Mouse (Mus musculus) CH12.LX (cell line): ENCODE data around the gene Olfr293. TPM values are rescaled to one million over a fixed set of nuclear protein-coding genes. Genes with fewer than 3 reads are reported as not detected.

Experiments
- DNase-seq: peaks from one replicate; pipeline ENCODE4 v3.0.0-alpha.2; 2013; ENCODE audit errors: extremely low read depth
- H3K27ac ChIP-seq: 2 replicates; pipeline ENCODE4 v1.5.1; 2012; ENCODE audit warnings: low read depth, mild to moderate bottlenecking, control low read depth, moderate library complexity; ENCODE audit not compliant: insufficient read depth
- H3K27me3 ChIP-seq: replicated peaks from 2 replicates; pipeline ENCODE3; 2012; ENCODE audit warnings: inconsistent platforms
- H3K36me3 ChIP-seq, 2 experiments: replicated peaks in 1 of 2; 2 replicates each; pipeline versions ENCODE3 to v1.6.1; 2012; ENCODE audit warnings: inconsistent platforms in 1 of 2, low read length in 1 of 2, mild to moderate bottlenecking in 1 of 2, mixed read lengths in 1 of 2, moderate library complexity in 1 of 2; ENCODE audit not compliant: control insufficient read depth in 1 of 2, insufficient read depth in 1 of 2
- H3K4me1 ChIP-seq, 2 experiments: 2 replicates each; pipeline ENCODE4 v1.6.1; 2012; ENCODE audit warnings: inconsistent platforms in 1 of 2, moderate library complexity in 1 of 2; ENCODE audit not compliant: insufficient read depth in 2 of 2, control insufficient read depth in 1 of 2
- H3K4me2 ChIP-seq: 2 replicates; pipeline ENCODE4 v1.6.1; 2012; ENCODE audit warnings: low read depth, mild to moderate bottlenecking, control low read depth; ENCODE audit not compliant: poor library complexity, insufficient read depth, severe bottlenecking
- H3K4me3 ChIP-seq, 3 experiments: fragments of 150-350 bp in 1 of 3; sonication (generic) in 1 of 3; replicated peaks in 1 of 3; 2 replicates each; pipeline versions ENCODE3 to v1.5.1; 2011 to 2012; ENCODE audit warnings: low read depth in 2 of 3, low read length in 2 of 3, mild to moderate bottlenecking in 2 of 3, moderate library complexity in 2 of 3, control low read depth in 1 of 3, improper control_type of control experiment in 1 of 3, inconsistent platforms in 1 of 3, mixed read lengths in 1 of 3; ENCODE audit not compliant: poor library complexity in 1 of 3
- H3K79me2 ChIP-seq: replicated peaks from 2 replicates; pipeline ENCODE4 v1.6.1; 2012; ENCODE audit warnings: mild to moderate bottlenecking, moderate library complexity; ENCODE audit not compliant: control insufficient read depth, poor library complexity, insufficient read depth, severe bottlenecking; ENCODE audit errors: extremely low read depth
- H3K9ac ChIP-seq: 2 replicates; pipeline ENCODE4 v1.6.1; 2012; ENCODE audit warnings: low read depth, mild to moderate bottlenecking, control low read depth, moderate library complexity; ENCODE audit not compliant: insufficient read depth
- H3K9me3 ChIP-seq: replicated peaks from 2 replicates; pipeline ENCODE3; 2012; ENCODE audit warnings: low read length, inconsistent platforms, mixed read lengths
- BHLHE40 ChIP-seq: IDR thresholded peaks from 2 replicates; pipeline ENCODE4 v1.6.1; 2011; ENCODE audit warnings: mild to moderate bottlenecking, low read depth, low read length, improper control_type of control experiment
- CHD1 ChIP-seq: IDR thresholded peaks from 2 replicates; pipeline ENCODE4 v1.6.1; 2012; ENCODE audit warnings: low read depth, low read length, improper control_type of control experiment, inconsistent platforms
- E2F4 ChIP-seq: IDR thresholded peaks from 2 replicates; pipeline ENCODE4 v1.6.1; 2011; ENCODE audit warnings: low read depth, low read length, improper control_type of control experiment; ENCODE audit not compliant: insufficient replicate concordance
- MXI1 ChIP-seq: IDR thresholded peaks from 2 replicates; pipeline ENCODE4 v1.6.1; 2011; ENCODE audit warnings: mild to moderate bottlenecking, low read depth, low read length, improper control_type of control experiment
- dilution Hi-C: fragments of 300-500 bp; cut with MboI; formaldehyde crosslinking; loops from 2 replicates; pipeline ENCODE4 v1.14.3; 2020; ENCODE audit warnings: low sequenced_read_pairs; ENCODE audit not compliant: extremely low pct_unique_long_range_greater_than_20kb, extremely low pct_ligation_motif_present
- in situ Hi-C: fragments of 300-500 bp; cut with MboI; formaldehyde crosslinking; loops from 3 replicates; pipeline ENCODE4 v1.14.3; 2019; ENCODE audit warnings: low sequenced_read_pairs, low pct_ligation_motif_present, low pct_unique_long_range_greater_than_20kb, mixed read lengths
- polyA plus RNA-seq: library from polyadenylated mRNA; unstranded; fragments of >175 nt; gene quantifications from 2 replicates; pipeline ENCODE4 v1.2.1, GENCODE M21; 2012; ENCODE audit warnings: low read depth; ENCODE audit not compliant: insufficient read length
- total RNA-seq, 2 experiments: library from RNA; depleted of rRNA; stranded (reverse); fragments of 300-350 nt in 1 of 2; fragments of >200 nt in 1 of 2; gene quantifications; 2 replicates each; pipeline ENCODE4 v1.2.3; 2012 to 2014

Gene Olfr293
- total and polyA plus RNA-seq, 3 experiments, result not detected

DNA sequence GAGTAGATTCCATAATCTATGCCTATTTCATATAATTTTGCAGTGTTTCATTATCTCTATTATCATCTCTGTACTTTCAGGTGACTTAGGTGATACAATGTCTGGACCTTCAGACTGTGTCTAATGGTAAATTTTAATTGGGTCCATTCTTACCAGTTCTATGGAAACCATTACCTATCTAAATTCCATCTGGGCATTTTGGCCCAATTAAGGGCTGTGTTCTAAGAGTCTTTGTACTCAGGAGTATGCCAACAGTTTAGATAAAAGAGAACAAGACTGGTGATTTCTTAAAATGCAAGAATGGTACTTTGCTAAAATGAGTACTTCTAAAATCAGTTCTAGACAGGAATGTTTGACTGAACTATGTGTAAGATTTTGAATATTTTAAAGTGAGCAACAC is 39.2 kb downstream of the Olfr293 start, which contains the start of gene Olfr292:
Gene Olfr292 (plus strand): TSS at position 301 of the 400 bp plus-strand sequence.
- Histone ChIP-seq H3K4me1 (no peaks in the 10 kb centered on the region), H3K27ac (no peak within 1 kb of the TSS), H3K4me2 (no peak within 1 kb of the TSS), H3K27me3 (no peaks in the 10 kb centered on the region), H3K36me3 (no peaks in the 10 kb centered on the region), H3K9me3 (peaks cover 3% of the 10 kb centered on the region), H3K9ac (no peak within 1 kb of the TSS), H3K79me2 (no peaks in the 10 kb centered on the region), H3K4me3 (no peak within 1 kb of the TSS)
- in situ Hi-C loops, result no loop called here
- TF ChIP-seq CHD1, result no peak
- TF ChIP-seq E2F4, result no peak
- no peak for TF ChIP-seq MXI1
- no peak for TF ChIP-seq BHLHE40
- DNase-seq, result no peak
- dilution Hi-C loops, result no loop called here

Other genes starting within 250 kb of the Olfr293 start
- not detected in 2 replicates for gene Olfr301, start 245.2 kb upstream of the Olfr293 start, total RNA-seq (2012; rRNA removed)
- gene Olfr301, start 245.2 kb upstream of the Olfr293 start, total RNA-seq (2014; rRNA removed), result not detected in 2 replicates
- not detected in 2 replicates for gene Olfr301, start 245.2 kb upstream of the Olfr293 start, polyA plus RNA-seq
- not detected in 2 replicates for gene Olfr299, start 189.1 kb upstream of the Olfr293 start, total RNA-seq (2012; rRNA removed)
- not detected in 2 replicates for gene Olfr299, start 189.1 kb upstream of the Olfr293 start, total RNA-seq (2014; rRNA removed)
- gene Olfr299, start 189.1 kb upstream of the Olfr293 start, polyA plus RNA-seq, result not detected in 2 replicates
- not detected in 2 replicates for gene Olfr298, start 156.6 kb upstream of the Olfr293 start, total RNA-seq (2012; rRNA removed)
- not detected in 2 replicates for gene Olfr298, start 156.6 kb upstream of the Olfr293 start, total RNA-seq (2014; rRNA removed)
- gene Olfr298, start 156.6 kb upstream of the Olfr293 start, polyA plus RNA-seq, result not detected in 2 replicates
- gene Olfr297, start 129.1 kb upstream of the Olfr293 start, total RNA-seq (2012; rRNA removed), result not detected in 2 replicates
- gene Olfr297, start 129.1 kb upstream of the Olfr293 start, total RNA-seq (2014; rRNA removed), result not detected in 2 replicates
- not detected in 2 replicates for gene Olfr297, start 129.1 kb upstream of the Olfr293 start, polyA plus RNA-seq
- not detected in 2 replicates for gene Olfr295, start 65.2 kb upstream of the Olfr293 start, total RNA-seq (2012; rRNA removed)
- not detected in 2 replicates for gene Olfr295, start 65.2 kb upstream of the Olfr293 start, total RNA-seq (2014; rRNA removed)
- gene Olfr295, start 65.2 kb upstream of the Olfr293 start, polyA plus RNA-seq, result 0.04 TPM in 1 of 2 replicates, not detected in the other
- not detected in 2 replicates for gene Olfr294, start 32.4 kb upstream of the Olfr293 start, total RNA-seq (2012; rRNA removed)
- not detected in 2 replicates for gene Olfr294, start 32.4 kb upstream of the Olfr293 start, total RNA-seq (2014; rRNA removed)
- not detected in 2 replicates for gene Olfr294, start 32.4 kb upstream of the Olfr293 start, polyA plus RNA-seq
- not detected in 2 replicates for gene Olfr292, start 39.3 kb downstream of the Olfr293 start, total RNA-seq (2012; rRNA removed)
- not detected in 2 replicates for gene Olfr292, start 39.3 kb downstream of the Olfr293 start, total RNA-seq (2014; rRNA removed)
- gene Olfr292, start 39.3 kb downstream of the Olfr293 start, polyA plus RNA-seq, result not detected in 2 replicates
- gene Folh1, start 126.9 kb downstream of the Olfr293 start, total RNA-seq (2012; rRNA removed), result not detected in 2 replicates
- gene Folh1, start 126.9 kb downstream of the Olfr293 start, total RNA-seq (2014; rRNA removed), result not detected in 2 replicates
- not detected in 2 replicates for gene Folh1, start 126.9 kb downstream of the Olfr293 start, polyA plus RNA-seq
- not detected in 2 replicates for gene Vmn2r77, start 146.0 kb downstream of the Olfr293 start, total RNA-seq (2012; rRNA removed)
- not detected in 2 replicates for gene Vmn2r77, start 146.0 kb downstream of the Olfr293 start, total RNA-seq (2014; rRNA removed)
- gene Vmn2r77, start 146.0 kb downstream of the Olfr293 start, polyA plus RNA-seq, result not detected in 2 replicates